Mouse (Mus musculus): ENCODE measurements around the gene Pde9a. TPM values are rescaled to one million over a fixed set of nuclear protein-coding genes. Genes with fewer than 3 reads are reported as not detected.

Pde9a gene
- total and polyA plus RNA-seq, 3 experiments = 0.56 TPM; not detected in 2

- no peak for DNase-seq (ENCODE audit: low read depth, low spot score)
- Histone ChIP-seq H3K4me3 (ENCODE audit: control insufficient read depth in 1 of 2, insufficient read depth in 1 of 2, low read depth in 2 of 2, low read length in 2 of 2) (no peak overlapping the region), H3K4me1 (ENCODE audit: control insufficient read depth in 1 of 2, insufficient read depth in 2 of 2, low read length in 2 of 2) (no peaks in the 10 kb centered on the region), H3K27ac (ENCODE audit: control insufficient read depth, low read depth, low read length) (no peak overlapping the region), H3K9me3 (replicated peaks; ENCODE audit: insufficient read depth, low read length) (no peaks in the 10 kb centered on the region), H3K36me3 (ENCODE audit: control insufficient read depth in 1 of 2, insufficient read depth in 2 of 2, low read length in 2 of 2) (no peaks in the 10 kb centered on the region), H3K9ac (ENCODE audit: control insufficient read depth, low read depth, low read length, poor library complexity, severe bottlenecking) (no peak overlapping the region), H3K27me3 (ENCODE audit: control insufficient read depth in 1 of 2, insufficient read depth in 2 of 2, low read length in 2 of 2) (peaks cover 2% of the 10 kb centered on the region in 2 experiments; a peak in 3 of 4 replicates), H3K79me2 (ENCODE audit: control insufficient read depth, insufficient read depth, low read length, poor library complexity) (no peaks in the 10 kb centered on the region)
- TF ChIP-seq MXI1 (IDR thresholded peaks at IDR 0.05; ENCODE audit: low read depth, low read length) (no peak), POLR2AphosphoS2 (IDR thresholded peaks at IDR 0.05; ENCODE audit: low read length) (no peak), GABPA (IDR thresholded peaks at IDR 0.05; ENCODE audit: low read depth, low read length) (no peak), POLR2A (IDR thresholded peaks at IDR 0.05; ENCODE audit: control insufficient read depth in 1 of 2, insufficient read depth in 1 of 2, low read depth in 1 of 2, low read length in 2 of 2, poor library complexity in 1 of 2) (no peak), CHD2 (IDR thresholded peaks at IDR 0.05; ENCODE audit: low read length) (no peak), ZKSCAN1 (IDR thresholded peaks at IDR 0.05; ENCODE audit: low read depth, low read length) (no peak), ZNF384 (IDR thresholded peaks at IDR 0.05; ENCODE audit: low read depth, low read length) (no peak), USF2 (IDR thresholded peaks at IDR 0.05; ENCODE audit: borderline replicate concordance in 1 of 2, insufficient read depth in 1 of 2, low read depth in 1 of 2, low read length in 2 of 2) (no peak), NELFE (IDR thresholded peaks at IDR 0.05; ENCODE audit: low read depth, low read length) (no peak), E2F4 (IDR thresholded peaks at IDR 0.05; ENCODE audit: borderline replicate concordance, low read depth, low read length) (no peak), MYC (IDR thresholded peaks at IDR 0.05; ENCODE audit: low read depth, low read length) (no peak), MAFK (IDR thresholded peaks at IDR 0.05; ENCODE audit: borderline replicate concordance, low read depth, low read length) (no peak)
These were observed 15.1 kb upstream of the Pde9a start for GRCm38 (mm10) chr17:31370931-31371330.

DNA sequence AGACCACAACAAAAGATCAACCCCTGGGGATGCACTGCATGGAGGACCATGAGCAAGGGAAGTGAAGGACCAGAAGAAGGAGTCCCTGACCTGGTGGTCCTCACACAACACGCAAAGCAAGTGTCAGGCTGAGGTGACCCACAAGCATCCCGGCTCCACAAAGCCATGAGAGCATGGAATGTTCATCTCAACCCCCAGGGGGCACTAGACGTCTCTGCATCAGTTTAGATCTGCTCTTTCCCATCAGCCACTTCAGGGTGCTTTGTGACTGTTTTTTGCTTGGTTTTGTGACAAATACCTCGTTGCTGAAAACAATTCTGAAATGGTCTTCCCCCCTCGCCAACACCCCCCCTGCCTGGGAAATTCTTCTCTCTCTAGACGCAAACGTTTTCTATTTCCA lies 8.0 kb upstream of the Pde9a start:
- Histone ChIP-seq H3K4me3 (ENCODE audit: control insufficient read depth in 1 of 2, insufficient read depth in 1 of 2, low read depth in 2 of 2, low read length in 2 of 2) (peak overlapping the region; percentile 39 to 43; a peak in 3 of 4 replicates), H3K79me2 (ENCODE audit: control insufficient read depth, insufficient read depth, low read length, poor library complexity) (no peaks in the 10 kb centered on the region), H3K9ac (ENCODE audit: control insufficient read depth, low read depth, low read length, poor library complexity, severe bottlenecking) (peak overlapping the region; percentile 35; the same call in 1 of the 2 replicates), H3K9me3 (replicated peaks; ENCODE audit: insufficient read depth, low read length) (no peaks in the 10 kb centered on the region), H3K4me1 (ENCODE audit: control insufficient read depth in 1 of 2, insufficient read depth in 2 of 2, low read length in 2 of 2) (no peaks in the 10 kb centered on the region), H3K36me3 (ENCODE audit: control insufficient read depth in 1 of 2, insufficient read depth in 2 of 2, low read length in 2 of 2) (no peaks in the 10 kb centered on the region), H3K27ac (ENCODE audit: control insufficient read depth, low read depth, low read length) (no peak overlapping the region), H3K27me3 (ENCODE audit: control insufficient read depth in 1 of 2, insufficient read depth in 2 of 2, low read length in 2 of 2) (peaks cover 2 to 3% of the 10 kb centered on the region in 2 experiments; a peak in 3 of 4 replicates)
- peak; percentile 71 for DNase-seq (ENCODE audit: low read depth, low spot score)
- TF ChIP-seq CTCF (IDR thresholded peaks at IDR 0.05 in 2 of 3, conservative IDR thresholded peaks at IDR 0.05 in 1 of 3; ENCODE audit: control insufficient read depth in 1 of 3, insufficient read depth in 1 of 3, low read depth in 2 of 3, low read length in 3 of 3, poor library complexity in 1 of 3, severe bottlenecking in 1 of 3) = peak; percentile 52 to 73 (median 73)
- TF ChIP-seq CHD2 (IDR thresholded peaks at IDR 0.05; ENCODE audit: low read length) = no peak
- no peak for TF ChIP-seq USF1 (IDR thresholded peaks at IDR 0.05; ENCODE audit: low read depth, low read length)
- peak; percentile 28 for TF ChIP-seq ZC3H11A (IDR thresholded peaks at IDR 0.05; ENCODE audit: low read depth, low read length)
- TF ChIP-seq POLR2AphosphoS5 (IDR thresholded peaks at IDR 0.05; ENCODE audit: borderline replicate concordance, low read depth, low read length) = no peak
- TF ChIP-seq RAD21 (IDR thresholded peaks at IDR 0.05; ENCODE audit: low read depth, low read length) = peak; percentile 65
- peak; percentile 77 for TF ChIP-seq SMC3 (IDR thresholded peaks at IDR 0.05; ENCODE audit: low read depth, low read length)
